Mouse (Mus musculus) layer of hippocampus, postnatal 10 days (tissue): ENCODE measurements around the gene Sprr2d. TPM values are rescaled to one million over a fixed set of nuclear protein-coding genes. Genes with fewer than 3 reads are reported as not detected.

Experiments used
- DNase-seq, 2 experiments: peaks; one replicate each; pipeline ENCODE4 v3.0.0; 2021; ENCODE audit warnings: low spot score in 2 of 2
- long read RNA-seq: library from polyadenylated mRNA; stranded (forward); transcript quantifications from one replicate; pipeline ENCODE4 v2.0.0, GENCODE M21; 2023
- total RNA-seq, 2 experiments: library from RNA; stranded (reverse); gene quantifications; 2 replicates each; pipeline ENCODE4 v1.2.3; 2021

The Sprr2d gene
- not detected for total RNA-seq
- long read RNA-seq = 0 reads

- DNase-seq = no peak
Measured at GRCm38 (mm10) chr3:92338840-92339239, at the start of gene Sprr2d. Gene Sprr2d, plus strand, starts transcription at chr3:92339140.

GRCm38 (mm10) chr3:92307406-92307805 is 31.5 kb upstream of the Sprr2d start:
- no peak for DNase-seq

DNA sequence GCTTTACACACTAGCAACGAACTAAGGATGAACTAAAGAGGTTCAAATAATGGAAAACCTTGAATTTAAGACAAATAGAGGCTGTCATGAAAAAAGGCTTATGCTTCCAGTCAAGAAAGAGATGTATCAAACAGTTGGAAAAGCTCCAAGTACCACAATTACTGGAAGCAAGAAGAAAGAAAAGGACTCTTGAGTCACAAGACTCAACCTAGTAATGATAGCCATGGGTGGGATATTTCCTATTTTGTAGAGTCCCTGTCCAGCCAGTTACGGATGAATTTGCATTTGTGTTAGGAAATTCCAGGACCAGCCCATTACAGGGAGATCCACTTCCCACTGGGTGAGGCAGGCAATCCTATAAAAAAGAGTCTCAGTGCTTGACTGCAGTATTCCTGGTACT is 22.6 kb upstream of the Sprr2d start, which contains the start of gene Sprr2b:
Gene Sprr2b (plus strand): TSS at position 301 of the 400 bp plus-strand sequence.
- DNase-seq = no peak

DNA sequence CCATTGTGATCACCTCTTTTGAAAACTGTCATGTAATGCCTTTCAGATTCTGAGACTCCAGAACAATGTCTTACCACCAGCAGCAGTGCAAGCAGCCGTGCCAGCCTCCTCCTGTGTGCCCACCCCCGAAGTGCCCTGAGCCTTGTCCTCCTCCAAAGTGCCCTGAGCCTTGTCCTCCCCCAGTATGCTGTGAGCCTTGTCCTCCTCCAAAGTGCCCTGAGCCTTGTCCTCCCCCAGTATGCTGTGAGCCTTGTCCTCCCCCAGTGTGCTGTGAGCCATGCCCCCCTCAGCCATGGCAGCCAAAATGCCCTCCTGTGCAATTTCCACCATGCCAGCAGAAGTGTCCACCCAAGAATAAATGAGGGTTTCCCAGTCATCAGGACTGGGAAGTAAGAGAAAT is 21.6 kb upstream of the Sprr2d start:
- no peak for DNase-seq

DNA sequence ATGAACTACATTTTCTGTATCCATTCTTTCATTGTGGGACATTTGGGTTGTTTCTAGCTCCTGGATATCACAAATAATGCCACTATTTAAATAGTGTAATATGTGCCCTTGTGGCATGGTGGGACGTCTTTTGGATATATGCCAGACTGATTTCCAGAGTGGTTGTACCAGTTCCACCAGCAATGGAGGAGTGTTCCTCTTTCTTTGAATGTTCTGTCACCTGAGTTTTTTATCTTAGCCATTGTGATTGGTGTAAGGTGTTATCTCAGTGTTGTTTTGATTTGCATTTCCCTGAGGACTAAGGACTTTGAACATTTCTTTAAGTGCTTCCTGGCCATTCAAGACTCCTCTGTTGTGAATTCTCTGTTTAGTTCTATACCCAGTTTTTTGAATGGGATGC is 2.7 kb upstream of the Sprr2d start:
- DNase-seq = no peak

DNA sequence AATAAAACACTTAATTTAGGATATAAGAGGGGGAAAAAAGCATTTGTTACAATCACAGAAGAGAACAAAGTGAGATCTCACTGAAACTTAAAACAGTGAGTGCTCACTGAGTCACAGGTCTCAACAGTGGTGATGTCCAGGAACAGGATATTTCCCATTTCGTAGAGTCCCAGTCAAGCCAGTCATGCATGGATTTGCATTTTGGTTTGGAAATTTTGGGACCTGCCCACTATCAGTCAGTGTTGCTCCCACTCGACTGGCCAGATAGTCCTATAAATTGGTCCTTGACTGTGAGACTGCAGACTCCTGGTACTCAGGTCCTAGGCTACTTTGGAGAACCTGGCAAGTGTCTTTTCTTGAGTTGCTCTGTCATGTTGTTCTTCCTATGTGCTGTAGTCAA is 12.9 kb downstream of the Sprr2d start, which contains the start of gene Sprr2e:
Gene Sprr2e (plus strand): TSS at position 301 of the 400 bp plus-strand sequence.
- no peak for DNase-seq

DNA sequence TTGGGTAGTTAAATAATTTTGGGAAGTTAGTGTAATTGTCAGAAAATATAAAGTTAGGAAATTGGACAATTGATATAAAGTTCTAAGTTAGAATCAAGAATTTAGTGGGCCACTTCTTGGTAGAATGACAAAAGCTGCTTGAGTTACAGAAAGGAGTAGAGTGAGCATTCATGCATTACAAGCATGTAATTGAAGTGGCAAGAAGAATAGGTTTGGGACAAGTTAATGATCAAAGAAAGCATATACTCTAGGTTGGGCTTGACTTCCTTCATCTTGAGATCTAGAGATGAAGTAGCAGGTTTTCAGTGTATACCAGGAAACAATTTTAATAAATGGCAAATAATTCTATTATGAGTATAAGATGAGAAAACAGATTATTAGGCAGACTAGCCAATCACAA is 22.7 kb downstream of the Sprr2d start:
- no peak for DNase-seq

DNA sequence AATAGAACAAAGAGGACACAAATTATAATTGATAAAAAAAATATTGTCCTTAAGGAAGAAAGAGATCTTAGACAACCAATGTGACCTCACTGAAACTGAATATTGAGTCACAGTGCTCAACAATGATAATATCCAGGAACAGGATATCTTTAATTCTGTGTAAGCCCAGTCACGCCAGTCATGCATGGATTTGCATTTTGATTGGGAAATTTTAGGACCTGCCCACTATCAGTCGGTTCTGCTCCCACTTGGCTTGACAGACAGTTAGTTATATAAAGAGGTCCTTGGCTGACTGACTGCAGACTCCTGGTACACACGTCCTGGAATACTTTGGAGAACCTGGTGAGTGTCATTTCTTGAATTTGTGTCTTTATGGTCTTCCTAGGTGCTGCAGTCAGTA is 25.9 kb downstream of the Sprr2d start, which contains the start of gene Sprr2f:
Gene Sprr2f (plus strand): TSS at position 301 of the 400 bp plus-strand sequence.
- DNase-seq = no peak

DNA sequence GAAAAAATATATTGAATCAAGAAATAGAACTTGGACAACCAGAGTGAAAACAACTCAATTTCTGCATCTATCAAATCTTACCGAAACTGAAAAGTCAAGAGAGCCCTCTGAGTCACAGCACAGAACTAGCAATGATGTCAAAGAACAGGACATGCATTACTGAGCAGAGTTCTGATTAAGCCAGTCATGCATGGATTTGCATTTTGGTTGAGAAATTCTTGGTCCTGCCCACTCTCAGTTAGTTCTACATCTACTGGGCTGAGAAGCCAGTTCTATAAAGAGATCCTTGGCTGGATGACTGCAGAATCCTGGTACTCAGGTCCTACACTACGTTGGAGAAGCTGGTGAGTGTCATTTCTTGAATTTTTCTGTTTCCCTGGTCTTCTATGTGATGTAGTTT is 34.7 kb downstream of the Sprr2d start:
- no peak for DNase-seq

DNA sequence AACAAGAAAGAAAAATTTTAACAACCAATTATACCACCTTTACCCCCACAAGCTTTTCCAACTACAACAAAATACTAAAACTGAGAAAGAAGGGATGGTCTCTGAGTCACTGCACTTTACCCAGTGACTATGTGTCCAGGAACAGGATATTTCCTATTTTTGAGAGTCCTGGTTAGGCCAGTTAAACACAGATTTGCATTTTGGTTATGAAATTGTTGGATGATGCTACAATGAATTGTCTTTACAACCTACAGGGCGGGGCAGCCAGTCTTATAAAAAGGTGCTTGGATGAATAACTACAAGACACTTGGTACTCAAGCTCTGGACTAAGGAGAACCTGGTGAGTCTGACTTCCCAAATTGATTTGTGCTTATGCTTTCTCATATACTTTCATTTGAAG is 46.4 kb downstream of the Sprr2d start, which contains the start of gene Sprr2h:
Gene Sprr2h (plus strand): TSS at position 301 of the 400 bp plus-strand sequence.
- DNase-seq = no peak

Other genes starting within 250 kb of the Sprr2d start
- not detected for gene Prr9, start 215.2 kb upstream of the Sprr2d start, total RNA-seq
- gene Lelp1, start 196.4 kb upstream of the Sprr2d start, total RNA-seq = not detected
- gene Sprr2a1, start 123.3 kb upstream of the Sprr2d start, total RNA-seq = not detected
- not detected for gene Sprr2a2, start 123.2 kb upstream of the Sprr2d start, total RNA-seq
- gene Sprr2a3, start 53.7 kb upstream of the Sprr2d start, total RNA-seq = not detected
- not detected for gene Sprr2b, start 22.5 kb upstream of the Sprr2d start, total RNA-seq
- gene Sprr2e, start 13.0 kb downstream of the Sprr2d start, total RNA-seq = not detected
- gene Sprr2f, start 26.0 kb downstream of the Sprr2d start, total RNA-seq = not detected
- gene Sprr2h, start 46.5 kb downstream of the Sprr2d start, total RNA-seq = not detected
- gene Sprr2i, start 68.9 kb downstream of the Sprr2d start, total RNA-seq = not detected
- not detected for gene Sprr2j-ps, start 78.9 kb downstream of the Sprr2d start, total RNA-seq
- under 1 TPM; 0.57 to 0.96 TPM for gene Gm9774, start 90.3 kb downstream of the Sprr2d start, total RNA-seq
- gene Sprr2k, start 93.4 kb downstream of the Sprr2d start, total RNA-seq = not detected
- not detected for gene Sprr1b, start 99.6 kb downstream of the Sprr2d start, total RNA-seq
- gene Sprr3, start 119.6 kb downstream of the Sprr2d start, total RNA-seq = not detected
- gene Sprr1a, start 146.8 kb downstream of the Sprr2d start, total RNA-seq = not detected
- not detected for gene Sprr4, start 161.4 kb downstream of the Sprr2d start, total RNA-seq
- not detected for gene 2310046K23Rik, start 195.4 kb downstream of the Sprr2d start, total RNA-seq
- gene Ivl, start 234.6 kb downstream of the Sprr2d start, total RNA-seq = not detected
- not detected for gene Smcp, start 249.9 kb downstream of the Sprr2d start, total RNA-seq